In the genomic region with DNA sequence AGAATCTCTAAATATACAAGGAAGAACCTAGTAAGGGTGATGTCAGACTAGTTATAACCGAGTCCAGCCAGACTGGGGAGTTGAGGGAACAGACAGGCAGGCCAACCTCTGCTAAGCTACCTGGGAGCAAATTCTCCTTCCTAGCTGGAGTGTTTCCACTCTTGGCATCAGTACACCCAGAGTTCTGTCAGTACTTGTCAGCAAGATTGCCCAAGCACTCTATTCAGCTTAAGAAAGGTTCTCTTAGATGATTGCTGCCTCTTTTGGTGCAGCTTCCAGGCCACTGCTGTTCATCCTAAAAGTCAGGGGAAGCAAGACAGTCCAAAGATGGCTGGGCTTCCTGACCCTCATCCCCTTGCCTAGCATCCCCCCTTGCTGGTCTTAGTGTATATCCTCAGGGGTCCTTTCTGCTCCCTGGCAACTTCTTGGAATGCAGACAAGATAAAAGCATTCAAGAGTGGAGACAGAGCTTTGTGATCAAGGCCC, we compare ENCODE assay signal across 10 mouse cellular contexts. TPM values are rescaled to one million over a fixed set of nuclear protein-coding genes. Genes with fewer than 3 reads are reported as not detected.
DNase-seq lines count a peak whose midpoint lies in the region; ATAC-seq lines count a peak whose summit lies in the region.
"Had no signal": no experiment of that assay in that cellular context is flagged by ENCODE, and none has a peak within 500 bp of the region (broad histone marks: within the 10 kb centered on the region; RNA-seq: fewer than 3 reads in every experiment).

No protein-coding gene starts in this region.

- ATAC-seq in forebrain, embryonic 11.5 days (replicated peaks; ENCODE audit: low FRiP score) = no peak
- ATAC-seq in hindbrain, embryonic 13.5 days (ENCODE audit: low FRiP score) = no peak
- ATAC-seq in hindbrain, embryonic 12.5 days (ENCODE audit: low FRiP score) = no peak
- ATAC-seq in lung, embryonic 15.5 days (ENCODE audit: borderline replicate concordance, extremely low read depth, low FRiP score, low TSS enrichment) = no peak
- no peak for ATAC-seq in limb, embryonic 15.5 days (ENCODE audit: insufficient number of reproducible peaks, low FRiP score, low TSS enrichment, low read depth)
- ATAC-seq: intestine, postnatal 0 days had no signal

- no peak overlapping the region for H3K9ac ChIP-seq in forebrain, embryonic 11.5 days (ENCODE audit: low read length)
- no peak overlapping the region; the same call in 1 of the 2 replicates for H3K9ac ChIP-seq in hindbrain, embryonic 13.5 days
- H3K9ac ChIP-seq in hindbrain, embryonic 12.5 days = no peak overlapping the region
- no peak overlapping the region for H3K9ac ChIP-seq in lung, embryonic 15.5 days
- H3K9ac ChIP-seq in limb, embryonic 15.5 days = no peak overlapping the region

- peaks cover 20% of the 10 kb centered on the region for H3K4me1 ChIP-seq in forebrain, embryonic 10.5 days
- H3K4me1 ChIP-seq in forebrain, embryonic 11.5 days (replicated peaks; ENCODE audit: control insufficient read depth, insufficient read depth, low read length) = no peaks in the 10 kb centered on the region; the same call in 1 of the 2 replicates
- H3K4me1 ChIP-seq in hindbrain, embryonic 13.5 days (replicated peaks) = peaks cover 61% of the 10 kb centered on the region
- peaks cover 24% of the 10 kb centered on the region for H3K4me1 ChIP-seq in hindbrain, embryonic 12.5 days
- H3K4me1 ChIP-seq in lung, embryonic 15.5 days = peaks cover 12% of the 10 kb centered on the region; the same call in 1 of the 2 replicates
- H3K4me1 ChIP-seq in limb, embryonic 15.5 days = peaks cover 16% of the 10 kb centered on the region

- no peak overlapping the region for H3K4me2 ChIP-seq in forebrain, embryonic 11.5 days (ENCODE audit: low read depth, low read length, severe bottlenecking)
- no peak overlapping the region for H3K4me2 ChIP-seq in hindbrain, embryonic 13.5 days
- no peak overlapping the region for H3K4me2 ChIP-seq in hindbrain, embryonic 12.5 days (replicated peaks)
- no peak overlapping the region for H3K4me2 ChIP-seq in lung, embryonic 15.5 days
- H3K4me2 ChIP-seq in limb, embryonic 15.5 days = no peak overlapping the region

- H3K36me3 ChIP-seq in forebrain, embryonic 10.5 days (replicated peaks) = peaks cover 17% of the 10 kb centered on the region
- H3K36me3 ChIP-seq in forebrain, embryonic 11.5 days (ENCODE audit: control insufficient read depth, insufficient read depth, low read length) = no peaks in the 10 kb centered on the region; the same call in 1 of the 2 replicates
- peaks cover 25% of the 10 kb centered on the region for H3K36me3 ChIP-seq in hindbrain, embryonic 13.5 days
- H3K36me3 ChIP-seq in hindbrain, embryonic 12.5 days = peaks cover 21% of the 10 kb centered on the region
- peaks cover 12% of the 10 kb centered on the region; the same call in 1 of the 2 replicates for H3K36me3 ChIP-seq in lung, embryonic 15.5 days
- H3K36me3 ChIP-seq in limb, embryonic 15.5 days = no peaks in the 10 kb centered on the region

- WGBS in forebrain, embryonic 10.5 days = 54% methylated on average over 1 of the region's 1 CpGs
- WGBS in forebrain, embryonic 11.5 days = 81% methylated on average over 1 of the region's 1 CpGs
- 61% methylated on average over 1 of the region's 1 CpGs for WGBS in hindbrain, embryonic 13.5 days
- 56% methylated on average over 1 of the region's 1 CpGs for WGBS in hindbrain, embryonic 12.5 days
- WGBS in lung, embryonic 15.5 days = 56% methylated on average over 1 of the region's 1 CpGs
- 43% methylated on average over 1 of the region's 1 CpGs for WGBS in limb, embryonic 15.5 days

- no peak overlapping the region for H3K4me3 ChIP-seq in forebrain, embryonic 10.5 days
- no peak overlapping the region for H3K4me3 ChIP-seq in forebrain, embryonic 11.5 days (ENCODE audit: low read depth, low read length)
- H3K4me3 ChIP-seq in hindbrain, embryonic 13.5 days = no peak overlapping the region
- H3K4me3 ChIP-seq in hindbrain, embryonic 12.5 days = no peak overlapping the region
- no peak overlapping the region for H3K4me3 ChIP-seq in lung, embryonic 15.5 days
- no peak overlapping the region for H3K4me3 ChIP-seq in limb, embryonic 15.5 days

- H3K27ac ChIP-seq in forebrain, embryonic 10.5 days = peak overlapping the region; percentile 44; the same call in 1 of the 2 replicates
- H3K27ac ChIP-seq in forebrain, embryonic 11.5 days (ENCODE audit: low read depth, low read length) = no peak overlapping the region
- 0 out of 2 replicates have a peak overlapping the region, but pooled peaks have one; percentile 15 for H3K27ac ChIP-seq in hindbrain, embryonic 13.5 days
- H3K27ac ChIP-seq in hindbrain, embryonic 12.5 days = no peak overlapping the region
- H3K27ac ChIP-seq in lung, embryonic 15.5 days = 0 out of 2 replicates have a peak overlapping the region, but pooled peaks have one; percentile 37
- H3K27ac ChIP-seq in limb, embryonic 15.5 days = peak overlapping the region; percentile 33
- H3K27ac ChIP-seq: macrophage had no signal

- no peaks in the 10 kb centered on the region for H3K27me3 ChIP-seq in forebrain, embryonic 10.5 days (ENCODE audit: poor library complexity, severe bottlenecking)
- no peaks in the 10 kb centered on the region for H3K27me3 ChIP-seq in forebrain, embryonic 11.5 days (ENCODE audit: control insufficient read depth, insufficient read depth, low read length)
- H3K27me3 ChIP-seq in hindbrain, embryonic 13.5 days = no peaks in the 10 kb centered on the region
- H3K27me3 ChIP-seq in hindbrain, embryonic 12.5 days = no peaks in the 10 kb centered on the region
- no peaks in the 10 kb centered on the region for H3K27me3 ChIP-seq in lung, embryonic 15.5 days
- H3K27me3 ChIP-seq in limb, embryonic 15.5 days = no peaks in the 10 kb centered on the region

- DNase-seq in forebrain, embryonic 10.5 days (ENCODE audit: extremely low spot score, low spot score) = no peak
- no peak for DNase-seq in forebrain, embryonic 11.5 days (ENCODE audit: low spot score)
- no peak for DNase-seq in lung, postnatal 10 days
- DNase-seq in thymus, postnatal 4 days = no peak

- no peaks in the 10 kb centered on the region for H3K9me3 ChIP-seq in forebrain, embryonic 10.5 days
- H3K9me3 ChIP-seq in forebrain, embryonic 11.5 days (ENCODE audit: control insufficient read depth, low read length) = no peaks in the 10 kb centered on the region
- no peaks in the 10 kb centered on the region for H3K9me3 ChIP-seq in hindbrain, embryonic 13.5 days
- no peaks in the 10 kb centered on the region for H3K9me3 ChIP-seq in hindbrain, embryonic 12.5 days (replicated peaks)
- H3K9me3 ChIP-seq in lung, embryonic 15.5 days = no peaks in the 10 kb centered on the region
- no peaks in the 10 kb centered on the region for H3K9me3 ChIP-seq in limb, embryonic 15.5 days

RNA-seq across cellular contexts. Expression of a gene that starts 24.3 kb away (rescaled TPM):
- 6.5 and 7.4 TPM in 2 replicates for polyA plus RNA-seq in forebrain, embryonic 10.5 days (2016; fragmentation: Nextera tagmentation; extraction: Ambion mirVana)
- polyA plus RNA-seq in forebrain, embryonic 11.5 days (2014; fragmentation: Nextera tagmentation; extraction: Ambion mirVana) = 19.0 and 22.5 TPM in 2 replicates
- polyA plus RNA-seq in hindbrain, embryonic 13.5 days (2015; fragmentation: Nextera tagmentation; extraction: Ambion mirVana) = 36.1 and 36.5 TPM in 2 replicates
- polyA plus RNA-seq in hindbrain, embryonic 12.5 days (2016; fragmentation: Nextera tagmentation; extraction: Ambion mirVana) = 27.9 and 32.3 TPM in 2 replicates
- 7.9 and 8.5 TPM in 2 replicates for polyA plus RNA-seq in lung, embryonic 15.5 days (2015; fragmentation: Nextera tagmentation; extraction: Ambion mirVana)
- 8.1 and 8.7 TPM in 2 replicates for polyA plus RNA-seq in limb, embryonic 15.5 days (2015; fragmentation: Nextera tagmentation; extraction: Ambion mirVana)

Comparison
In these comparisons a context has a peak if more than half of its experiments do, and no peak if none do; other contexts are left out.
1. H3K27ac ChIP-seq: peak in forebrain, embryonic 10.5 days (single experiment), hindbrain, embryonic 13.5 days (single experiment), lung, embryonic 15.5 days (single experiment) and limb, embryonic 15.5 days (single experiment); none in forebrain, embryonic 11.5 days (single experiment) and hindbrain, embryonic 12.5 days (single experiment).